In genomic region chr5:115454422-115455090, GRCm38 (mm10) we compare ENCODE assay signal across 23 mouse cellular contexts. TPM values are rescaled to one million over a fixed set of nuclear protein-coding genes. Genes with fewer than 3 reads are reported as not detected.
A peak's percentile ranks its signal among the peaks of the same experiment; 100 is the strongest.
DNase-seq lines count a peak whose midpoint lies in the region; ATAC-seq and TF ChIP-seq lines count a peak whose summit lies in the region.
"Had no signal": no experiment of that assay in that cellular context is flagged by ENCODE, and none has a peak within 500 bp of the region (broad histone marks: within the 10 kb centered on the region; RNA-seq: fewer than 3 reads in every experiment).

No protein-coding gene starts in this region.

- DNase-seq in hindbrain, embryonic 10.5 days (ENCODE audit: low spot score) = no peak
- no peak for DNase-seq in hindbrain, embryonic 11.5 days (ENCODE audit: low spot score)
- DNase-seq in neural tube, embryonic 11.5 days (ENCODE audit: low spot score) = peak; percentile 12
- DNase-seq in neural tube, embryonic 10.5 days (ENCODE audit: extremely low spot score, low spot score) = no peak
- DNase-seq in hindbrain, postnatal 0 days (ENCODE audit: low spot score) = no peak
- DNase-seq in T-cell, adult 2 months (ENCODE audit: low spot score) = no peak
- DNase-seq in testis, postnatal 10 days (ENCODE audit: low spot score) = no peak
- DNase-seq: cerebellum, adult 9-10 months; gastrocnemius, adult 2 months; heart, postnatal 14 days; kidney, postnatal 25 days; lung, postnatal 10 days; right cerebral cortex, postnatal 14 days had no signal

- H3K9me3 ChIP-seq in hindbrain, embryonic 10.5 days = no peaks in the 10 kb centered on the region
- H3K9me3 ChIP-seq in hindbrain, embryonic 11.5 days (ENCODE audit: control insufficient read depth, low read length) = no peaks in the 10 kb centered on the region
- H3K9me3 ChIP-seq in neural tube, embryonic 11.5 days (ENCODE audit: control insufficient read depth, low read length) = no peaks in the 10 kb centered on the region
- H3K9me3 ChIP-seq in hindbrain, postnatal 0 days (ENCODE audit: low read length) = no peaks in the 10 kb centered on the region
- H3K9me3 ChIP-seq: embryonic facial prominence, embryonic 13.5 days; liver, embryonic 15.5 days; megakaryocyte, embryonic 14.5 days; stomach, embryonic 15.5 days had no signal

- ATAC-seq in hindbrain, embryonic 11.5 days (ENCODE audit: low FRiP score) = no peak
- ATAC-seq in neural tube, embryonic 11.5 days (ENCODE audit: insufficient read depth, low FRiP score, low TSS enrichment) = no peak
- ATAC-seq in hindbrain, postnatal 0 days = 0 out of 2 replicates have a peak, but pooled peaks have one; percentile 4
- ATAC-seq: inflammation-experienced regulatory T-cells, adult 6 months had no signal

- peaks cover 55% of the 10 kb centered on the region for H3K36me3 ChIP-seq in hindbrain, embryonic 10.5 days
- H3K36me3 ChIP-seq in hindbrain, embryonic 11.5 days (ENCODE audit: control insufficient read depth, insufficient read depth, low read length) = peaks cover 33% of the 10 kb centered on the region
- H3K36me3 ChIP-seq in neural tube, embryonic 11.5 days (ENCODE audit: control insufficient read depth, insufficient read depth, low read length) = peaks cover 22% of the 10 kb centered on the region
- peaks cover 32% of the 10 kb centered on the region for H3K36me3 ChIP-seq in hindbrain, postnatal 0 days (ENCODE audit: insufficient read depth, low read length)
- H3K36me3 ChIP-seq: liver, embryonic 15.5 days had no signal

- WGBS in hindbrain, embryonic 10.5 days = 84% methylated on average over 12 of the region's 12 CpGs
- 80% methylated on average over 12 of the region's 12 CpGs for WGBS in hindbrain, embryonic 11.5 days
- 86% methylated on average over 12 of the region's 12 CpGs for WGBS in neural tube, embryonic 11.5 days
- WGBS in hindbrain, postnatal 0 days = 77% methylated on average over 12 of the region's 12 CpGs

- H3K27ac ChIP-seq in hindbrain, embryonic 10.5 days = peak overlapping the region; percentile 40; the same call in 1 of the 2 replicates
- H3K27ac ChIP-seq in hindbrain, embryonic 11.5 days (ENCODE audit: low read depth, low read length) = no peak overlapping the region
- no peak overlapping the region for H3K27ac ChIP-seq in neural tube, embryonic 11.5 days (ENCODE audit: low read depth, low read length)
- no peak overlapping the region for H3K27ac ChIP-seq in hindbrain, postnatal 0 days
- H3K27ac ChIP-seq: embryonic facial prominence, embryonic 13.5 days; gastrocnemius, adult 2 months; liver, embryonic 15.5 days; stomach, embryonic 15.5 days had no signal

- H3K4me1 ChIP-seq in hindbrain, embryonic 10.5 days (replicated peaks) = peaks cover 16% of the 10 kb centered on the region
- H3K4me1 ChIP-seq in hindbrain, embryonic 11.5 days (replicated peaks; ENCODE audit: control insufficient read depth, insufficient read depth, low read length) = no peaks in the 10 kb centered on the region
- H3K4me1 ChIP-seq in neural tube, embryonic 11.5 days (ENCODE audit: control insufficient read depth, insufficient read depth, low read length) = no peaks in the 10 kb centered on the region
- H3K4me1 ChIP-seq in hindbrain, postnatal 0 days (ENCODE audit: insufficient read depth, low read length) = no peaks in the 10 kb centered on the region
- H3K4me1 ChIP-seq: embryonic facial prominence, embryonic 13.5 days; liver, embryonic 15.5 days; stomach, embryonic 15.5 days had no signal

- no peaks in the 10 kb centered on the region for H3K27me3 ChIP-seq in hindbrain, embryonic 10.5 days (ENCODE audit: insufficient read depth, poor library complexity, severe bottlenecking)
- no peaks in the 10 kb centered on the region for H3K27me3 ChIP-seq in hindbrain, embryonic 11.5 days (ENCODE audit: control insufficient read depth, insufficient read depth, low read length)
- no peaks in the 10 kb centered on the region for H3K27me3 ChIP-seq in neural tube, embryonic 11.5 days (ENCODE audit: control insufficient read depth, insufficient read depth, low read length)
- H3K27me3 ChIP-seq in hindbrain, postnatal 0 days (ENCODE audit: insufficient read depth, low read length) = no peaks in the 10 kb centered on the region
- H3K27me3 ChIP-seq: embryonic facial prominence, embryonic 13.5 days; stomach, embryonic 15.5 days had no signal

- H3K4me2 ChIP-seq in hindbrain, embryonic 11.5 days (replicated peaks; ENCODE audit: low read depth, low read length) = no peak overlapping the region
- no peak overlapping the region for H3K4me2 ChIP-seq in neural tube, embryonic 11.5 days (ENCODE audit: low read depth)
- H3K4me2 ChIP-seq in hindbrain, postnatal 0 days (ENCODE audit: low read depth, low read length) = no peak overlapping the region
- H3K4me2 ChIP-seq: embryonic facial prominence, embryonic 13.5 days; liver, embryonic 15.5 days; stomach, embryonic 15.5 days had no signal

- no peak overlapping the region for H3K9ac ChIP-seq in hindbrain, embryonic 11.5 days (ENCODE audit: low read depth, low read length)
- 0 out of 2 replicates have a peak overlapping the region, but pooled peaks have one; percentile 3 for H3K9ac ChIP-seq in neural tube, embryonic 11.5 days (ENCODE audit: low read length)
- H3K9ac ChIP-seq in hindbrain, postnatal 0 days (replicated peaks; ENCODE audit: low read length) = no peak overlapping the region
- H3K9ac ChIP-seq: embryonic facial prominence, embryonic 13.5 days; liver, embryonic 15.5 days; stomach, embryonic 15.5 days had no signal

- no peak for TF ChIP-seq CTCF in hindbrain, postnatal 0 days (IDR thresholded peaks at IDR 0.05; ENCODE audit: low read depth)

- H3K4me3 ChIP-seq in hindbrain, embryonic 10.5 days = no peak overlapping the region
- no peak overlapping the region for H3K4me3 ChIP-seq in hindbrain, embryonic 11.5 days (ENCODE audit: low read depth, low read length)
- no peak overlapping the region for H3K4me3 ChIP-seq in neural tube, embryonic 11.5 days (ENCODE audit: low read depth, low read length)
- H3K4me3 ChIP-seq in hindbrain, postnatal 0 days (ENCODE audit: low read length) = no peak overlapping the region
- H3K4me3 ChIP-seq: embryonic facial prominence, embryonic 13.5 days; gastrocnemius, adult 2 months; liver, embryonic 15.5 days; megakaryocyte, embryonic 14.5 days; stomach, embryonic 15.5 days had no signal

RNA-seq across cellular contexts. Expression of gene Pla2g1b, which starts 11.5 kb away (rescaled TPM):
- polyA plus RNA-seq in hindbrain, embryonic 10.5 days (2016; fragmentation: Nextera tagmentation; extraction: Ambion mirVana) = 0.51 TPM in 1 of 2 replicates, not detected in the other
- polyA plus RNA-seq in hindbrain, embryonic 11.5 days (2014; fragmentation: Nextera tagmentation; extraction: Ambion mirVana) = 0.56 and 1.1 TPM in 2 replicates
- polyA plus RNA-seq in neural tube, embryonic 11.5 days (2014; fragmentation: Nextera tagmentation; extraction: Ambion mirVana) = not detected in 2 replicates
- not detected in 2 replicates for total RNA-seq in hindbrain, postnatal 0 days (2014; rRNA removed)
- polyA plus RNA-seq in hindbrain, postnatal 0 days (2015; fragmentation: Nextera tagmentation; extraction: Ambion mirVana) = not detected in 2 replicates
- total RNA-seq: gastrocnemius, adult 2 months; heart, adult 8-10 months; heart, postnatal 14 days; left cerebral cortex, adult 8-10 months had no signal
- polyA plus RNA-seq: C2C12; cortical plate, adult 2 months; embryonic facial prominence, embryonic 13.5 days; inflammation-experienced regulatory T-cells, adult 6 months; limb, embryonic 14.5 days; liver, embryonic 15.5 days had no signal

RNA-seq across cellular contexts. Expression of gene Msi1, which starts 25.2 kb away (rescaled TPM):
- polyA plus RNA-seq in hindbrain, embryonic 10.5 days (2016; fragmentation: Nextera tagmentation; extraction: Ambion mirVana) = 167 and 222 TPM in 2 replicates
- polyA plus RNA-seq in hindbrain, embryonic 11.5 days (2014; fragmentation: Nextera tagmentation; extraction: Ambion mirVana) = 136 and 141 TPM in 2 replicates
- polyA plus RNA-seq in neural tube, embryonic 11.5 days (2014; fragmentation: Nextera tagmentation; extraction: Ambion mirVana) = 138 and 147 TPM in 2 replicates
- total RNA-seq in hindbrain, postnatal 0 days (2014; rRNA removed) = 75.9 and 88.1 TPM in 2 replicates
- polyA plus RNA-seq in hindbrain, postnatal 0 days (2015; fragmentation: Nextera tagmentation; extraction: Ambion mirVana) = 45.1 and 46.2 TPM in 2 replicates
- polyA plus RNA-seq: inflammation-experienced regulatory T-cells, adult 6 months had no signal

RNA-seq across cellular contexts. Expression of gene Sirt4, which starts 30.0 kb away (rescaled TPM):
- polyA plus RNA-seq in hindbrain, embryonic 10.5 days (2016; fragmentation: Nextera tagmentation; extraction: Ambion mirVana) = 17.2 and 17.3 TPM in 2 replicates
- 21.3 and 23.1 TPM in 2 replicates for polyA plus RNA-seq in hindbrain, embryonic 11.5 days (2014; fragmentation: Nextera tagmentation; extraction: Ambion mirVana)
- 15.5 and 23.5 TPM in 2 replicates for polyA plus RNA-seq in neural tube, embryonic 11.5 days (2014; fragmentation: Nextera tagmentation; extraction: Ambion mirVana)
- total RNA-seq in hindbrain, postnatal 0 days (2014; rRNA removed) = 25.8 and 33.7 TPM in 2 replicates
- 20.2 and 21.8 TPM in 2 replicates for polyA plus RNA-seq in hindbrain, postnatal 0 days (2015; fragmentation: Nextera tagmentation; extraction: Ambion mirVana)

RNA-seq across cellular contexts. Expression of gene Pxn, which starts 51.9 kb away (rescaled TPM):
- polyA plus RNA-seq in hindbrain, embryonic 10.5 days (2016; fragmentation: Nextera tagmentation; extraction: Ambion mirVana) = 32.6 and 42.6 TPM in 2 replicates
- 9.0 and 10.1 TPM in 2 replicates for polyA plus RNA-seq in hindbrain, embryonic 11.5 days (2014; fragmentation: Nextera tagmentation; extraction: Ambion mirVana)
- polyA plus RNA-seq in neural tube, embryonic 11.5 days (2014; fragmentation: Nextera tagmentation; extraction: Ambion mirVana) = 13.3 and 13.7 TPM in 2 replicates
- 40.6 and 41.0 TPM in 2 replicates for total RNA-seq in hindbrain, postnatal 0 days (2014; rRNA removed)
- polyA plus RNA-seq in hindbrain, postnatal 0 days (2015; fragmentation: Nextera tagmentation; extraction: Ambion mirVana) = 16.8 and 18.0 TPM in 2 replicates
